Mouse (Mus musculus) lung, postnatal 10 days (tissue): Measurements from ENCODE around the gene Cpb2.

Source experiments
- DNase-seq: peaks from one replicate; pipeline ENCODE4 v3.0.0; 2021

Cpb2 gene

GRCm38 (mm10) chr14:75250432-75250831, 8.3 kb downstream of the Cpb2 start:
- DNase-seq, result no peak

GRCm38 (mm10) chr14:75256521-75256920, 14.4 kb downstream of the Cpb2 start:
- peak; percentile 22 for DNase-seq

- DNase-seq, result no peak
Observed at GRCm38 (mm10) chr14:75269531-75269930, 27.4 kb downstream of the Cpb2 start.

- DNase-seq, result no peak
Observed at GRCm38 (mm10) chr14:75279716-75280115, 37.6 kb downstream of the Cpb2 start.

GRCm38 (mm10) chr14:75280406-75280805, 38.3 kb downstream of the Cpb2 start:
- no peak for DNase-seq

- DNase-seq, result peak; percentile 26
Observed at GRCm38 (mm10) chr14:75283609-75284192, 41.6 kb downstream of the Cpb2 start.

GRCm38 (mm10) chr14:75284193-75284915, 42.3 kb downstream of the Cpb2 start, which contains the start of gene Zc3h13:
TSS of gene Zc3h13 (plus strand) at chr14:75284373.
- peak; percentile 98 for DNase-seq

GRCm38 (mm10) chr14:75301081-75301480, 59.0 kb downstream of the Cpb2 start:
- DNase-seq, result peak; percentile 9

GRCm38 (mm10) chr14:75303807-75304206, 61.7 kb downstream of the Cpb2 start:
- no peak for DNase-seq

GRCm38 (mm10) chr14:75307855-75308254, 65.8 kb downstream of the Cpb2 start:
- no peak for DNase-seq

GRCm38 (mm10) chr14:75309336-75309992, 67.4 kb downstream of the Cpb2 start:
- no peak for DNase-seq

- DNase-seq, result no peak
Observed at GRCm38 (mm10) chr14:75314484-75314883, 72.4 kb downstream of the Cpb2 start.

GRCm38 (mm10) chr14:75318736-75319135, 76.6 kb downstream of the Cpb2 start:
- DNase-seq, result no peak

- DNase-seq, result no peak
Observed at GRCm38 (mm10) chr14:75320269-75320668, 78.2 kb downstream of the Cpb2 start.

- DNase-seq, result no peak
Observed at GRCm38 (mm10) chr14:75323354-75323753, 81.3 kb downstream of the Cpb2 start.

- DNase-seq, result no peak
Observed at GRCm38 (mm10) chr14:75328062-75328461, 86.0 kb downstream of the Cpb2 start.

- peak; percentile 32 for DNase-seq
Observed at GRCm38 (mm10) chr14:75330621-75331020, 88.5 kb downstream of the Cpb2 start.
